Mouse (Mus musculus): ENCODE results near the gene Fam151b. TPM values are rescaled to one million over a fixed set of nuclear protein-coding genes. Genes with fewer than 3 reads are reported as not detected.

Gene Fam151b
- total and polyA plus RNA-seq, 2 experiments from 2014 or later, result 0.10 to 1.3 TPM

DNA sequence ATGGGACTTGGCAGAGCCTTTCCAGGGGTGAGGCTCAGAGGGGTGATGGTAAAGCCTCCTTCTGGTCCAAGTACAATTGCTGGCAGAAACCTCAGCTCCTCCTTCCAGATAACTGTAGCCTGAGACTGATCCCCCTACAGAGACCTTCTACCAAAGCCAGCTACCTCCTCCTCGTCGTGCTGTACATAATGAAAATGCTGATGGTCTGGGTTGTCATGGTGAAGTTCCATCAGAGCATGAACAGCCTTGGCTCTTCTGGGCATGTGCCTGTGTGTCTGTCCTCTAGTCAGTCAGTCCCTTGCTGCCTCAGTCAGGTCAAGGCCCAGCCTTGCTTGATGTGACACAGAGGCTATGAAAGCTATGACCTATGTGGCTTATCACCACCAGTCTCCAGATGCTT is 73.3 kb downstream of the Fam151b start:
- ATAC-seq (ENCODE audit: insufficient read depth, low read depth) (no peak), DNase-seq (ENCODE audit: low spot score) (no peak)
- Histone ChIP-seq H3K27ac (ENCODE audit: low read depth) (no peak overlapping the region), H3K36me3 (replicated peaks; ENCODE audit: control insufficient read depth, insufficient read depth, low read length) (no peaks in the 10 kb centered on the region), H3K4me3 (ENCODE audit: low read depth, low read length) (no peak overlapping the region), H3K27me3 (ENCODE audit: control insufficient read depth, insufficient read depth, low read length) (no peaks in the 10 kb centered on the region), H3K4me2 (ENCODE audit: low read depth, low read length) (no peak overlapping the region), H3K9ac (replicated peaks; ENCODE audit: low read depth, low read length) (no peak overlapping the region), H3K9me3 (replicated peaks; ENCODE audit: control insufficient read depth, low read length) (0 out of 2 replicates have a peak, but pooled peaks cover 7% of the 10 kb centered on the region), H3K4me1 (ENCODE audit: control insufficient read depth, insufficient read depth) (no peaks in the 10 kb centered on the region)
- TF ChIP-seq CTCF (IDR thresholded peaks at IDR 0.05; ENCODE audit: low read depth), result no peak
- WGBS, result 79% methylated on average over 2 of the region's 2 CpGs

DNA sequence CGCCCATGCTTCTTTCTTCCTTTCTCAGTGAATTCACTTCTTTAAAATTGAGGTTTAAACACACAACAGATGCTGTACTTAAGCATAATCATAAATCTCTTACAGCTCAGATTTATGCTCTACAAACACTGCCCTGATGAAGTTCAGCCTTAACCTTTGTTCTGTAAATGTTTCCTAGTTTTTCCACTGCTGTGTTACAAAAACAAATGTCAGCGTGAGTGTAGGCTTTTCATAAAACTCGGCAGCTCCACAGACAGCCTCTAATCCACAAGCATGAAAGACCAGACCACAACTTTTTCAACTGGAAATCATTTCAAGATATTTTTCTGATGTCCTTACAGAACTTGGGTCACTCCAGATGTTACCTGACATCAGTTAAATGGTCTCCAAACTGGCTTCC is 80.3 kb downstream of the Fam151b start:
- TF ChIP-seq CTCF (IDR thresholded peaks at IDR 0.05; ENCODE audit: low read depth) (no peak), EP300 (IDR thresholded peaks at IDR 0.05; ENCODE audit: low read depth) (no peak)
- H3K9ac ChIP-seq (replicated peaks; ENCODE audit: low read depth, low read length), result no peak overlapping the region
- DNase-seq (ENCODE audit: low spot score), result no peak
- H3K9me3 ChIP-seq (replicated peaks; ENCODE audit: control insufficient read depth, low read length), result 0 out of 2 replicates have a peak, but pooled peaks cover 5% of the 10 kb centered on the region
- 63% methylated on average over 3 of the region's 3 CpGs for WGBS
- no peaks in the 10 kb centered on the region for H3K4me1 ChIP-seq (ENCODE audit: control insufficient read depth, insufficient read depth)
- no peaks in the 10 kb centered on the region for H3K27me3 ChIP-seq (ENCODE audit: control insufficient read depth, insufficient read depth, low read length)
- ATAC-seq (ENCODE audit: insufficient read depth, low read depth), result no peak
- no peak overlapping the region for H3K4me2 ChIP-seq (ENCODE audit: low read depth, low read length)
- no peak overlapping the region for H3K4me3 ChIP-seq (ENCODE audit: low read depth, low read length)
- H3K36me3 ChIP-seq (replicated peaks; ENCODE audit: control insufficient read depth, insufficient read depth, low read length), result no peaks in the 10 kb centered on the region
- no peak overlapping the region for H3K27ac ChIP-seq (ENCODE audit: low read depth)

DNA sequence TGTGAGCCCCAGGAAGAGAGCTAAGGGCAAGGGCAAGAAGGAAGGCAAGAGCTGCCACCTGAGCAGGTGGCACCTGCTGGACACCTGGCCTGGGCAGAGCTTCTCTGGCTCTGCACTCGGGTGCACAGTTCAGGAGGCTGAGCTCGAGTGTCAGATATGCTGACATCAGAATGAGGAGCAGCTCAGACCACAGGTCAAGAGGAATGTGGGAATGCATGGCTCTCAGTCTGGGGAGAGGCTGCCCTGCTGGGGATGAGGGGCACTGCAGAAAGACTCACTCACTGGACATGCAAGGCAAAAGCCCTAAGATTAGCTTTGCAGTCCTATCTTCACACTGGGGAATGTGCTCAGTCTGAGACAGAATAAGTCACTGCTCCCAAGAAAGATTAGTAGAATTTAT is 81.8 kb downstream of the Fam151b start:
- H3K4me3 ChIP-seq (ENCODE audit: low read depth, low read length), result no peak overlapping the region
- no peak overlapping the region for H3K4me2 ChIP-seq (ENCODE audit: low read depth, low read length)
- H3K36me3 ChIP-seq (replicated peaks; ENCODE audit: control insufficient read depth, insufficient read depth, low read length), result no peaks in the 10 kb centered on the region
- no peaks in the 10 kb centered on the region for H3K27me3 ChIP-seq (ENCODE audit: control insufficient read depth, insufficient read depth, low read length)
- WGBS, result 12% methylated on average over 2 of the region's 2 CpGs
- 0 out of 2 replicates have a peak, but pooled peaks cover 5% of the 10 kb centered on the region for H3K9me3 ChIP-seq (replicated peaks; ENCODE audit: control insufficient read depth, low read length)
- H3K9ac ChIP-seq (replicated peaks; ENCODE audit: low read depth, low read length), result no peak overlapping the region
- DNase-seq (ENCODE audit: low spot score) (no peak), ATAC-seq (ENCODE audit: insufficient read depth, low read depth) (no peak)
- H3K27ac ChIP-seq (ENCODE audit: low read depth), result no peak overlapping the region
- no peaks in the 10 kb centered on the region for H3K4me1 ChIP-seq (ENCODE audit: control insufficient read depth, insufficient read depth)
- TF ChIP-seq EP300 (IDR thresholded peaks at IDR 0.05; ENCODE audit: low read depth) (no peak), CTCF (IDR thresholded peaks at IDR 0.05; ENCODE audit: low read depth) (no peak)

Other genes with a start within 250 kb of the Fam151b start
- gene Gm20379, start 178.0 kb downstream of the Fam151b start, total RNA-seq (2014; rRNA removed; ENCODE audit: low replicate concordance), result not detected in 2 replicates
- gene Gm20379, start 178.0 kb downstream of the Fam151b start, polyA plus RNA-seq (2015; fragmentation: Nextera tagmentation; extraction: Ambion mirVana), result 0.12 and 0.31 TPM in 2 replicates
- gene Dhfr, start 129.3 kb downstream of the Fam151b start, total RNA-seq (2014; rRNA removed; ENCODE audit: low replicate concordance), result 3.2 and 4.1 TPM in 2 replicates
- 4.4 and 5.3 TPM in 2 replicates for gene Dhfr, start 129.3 kb downstream of the Fam151b start, polyA plus RNA-seq (2015; fragmentation: Nextera tagmentation; extraction: Ambion mirVana)
- 4.5 and 37.1 TPM in 2 replicates for gene Msh3, start 129.0 kb downstream of the Fam151b start, total RNA-seq (2014; rRNA removed; ENCODE audit: low replicate concordance)
- 8.5 and 9.4 TPM in 2 replicates for gene Msh3, start 129.0 kb downstream of the Fam151b start, polyA plus RNA-seq (2015; fragmentation: Nextera tagmentation; extraction: Ambion mirVana)
- gene Ankrd34b, start 58.1 kb downstream of the Fam151b start, total RNA-seq (2014; rRNA removed; ENCODE audit: low replicate concordance), result not detected in 2 replicates
- gene Ankrd34b, start 58.1 kb downstream of the Fam151b start, polyA plus RNA-seq (2015; fragmentation: Nextera tagmentation; extraction: Ambion mirVana), result 0.03 and 0.07 TPM in 2 replicates
- gene Zfyve16, start 46.9 kb upstream of the Fam151b start, total RNA-seq (2014; rRNA removed; ENCODE audit: low replicate concordance), result 11.2 and 12.3 TPM in 2 replicates
- gene Zfyve16, start 46.9 kb upstream of the Fam151b start, polyA plus RNA-seq (2015; fragmentation: Nextera tagmentation; extraction: Ambion mirVana), result 6.2 and 6.3 TPM in 2 replicates
- gene Spz1, start 92.2 kb upstream of the Fam151b start, total RNA-seq (2014; rRNA removed; ENCODE audit: low replicate concordance), result not detected in 2 replicates
- gene Spz1, start 92.2 kb upstream of the Fam151b start, polyA plus RNA-seq (2015; fragmentation: Nextera tagmentation; extraction: Ambion mirVana), result not detected in 2 replicates
- gene Serinc5, start 127.1 kb upstream of the Fam151b start, total RNA-seq (2014; rRNA removed; ENCODE audit: low replicate concordance), result 28.2 TPM in 2 replicates
- 9.7 and 9.8 TPM in 2 replicates for gene Serinc5, start 127.1 kb upstream of the Fam151b start, polyA plus RNA-seq (2015; fragmentation: Nextera tagmentation; extraction: Ambion mirVana)